Mouse (Mus musculus) MEL (cell line): Measurements from ENCODE around the gene Rnf185. TPM values are rescaled to one million over a fixed set of nuclear protein-coding genes. Genes with fewer than 3 reads are reported as not detected.

Source experiments
- DNase-seq: peaks from one replicate; pipeline ENCODE4 v3.0.0; 2011; ENCODE audit warnings: low read depth, low spot score
- H3K27ac ChIP-seq: 2 replicates; pipeline ENCODE4 v1.5.1; 2012; ENCODE audit warnings: low read depth, mild to moderate bottlenecking, control low read depth, low read length, moderate library complexity; ENCODE audit not compliant: control insufficient read depth
- H3K27me3 ChIP-seq, 2 experiments: fragments of 150-350 bp in 1 of 2; sonication (generic) in 1 of 2; 2 replicates each; pipeline ENCODE4 v1.6.1; 2012; ENCODE audit warnings: low read length in 2 of 2, mild to moderate bottlenecking in 2 of 2, improper control_type of control experiment in 1 of 2, moderate library complexity in 1 of 2; ENCODE audit not compliant: insufficient read depth in 2 of 2, control insufficient read depth in 1 of 2
- H3K36me3 ChIP-seq, 2 experiments: 2 replicates each; pipeline ENCODE4 v1.6.1; 2012 to 2014; ENCODE audit warnings: low read length in 2 of 2, improper control_type of control experiment in 1 of 2, inconsistent platforms in 1 of 2, mild to moderate bottlenecking in 1 of 2; ENCODE audit not compliant: insufficient read depth in 2 of 2, control insufficient read depth in 1 of 2
- H3K4me1 ChIP-seq, 2 experiments: fragments of 150-350 bp in 1 of 2; sonication (generic) in 1 of 2; 2 replicates each; pipeline ENCODE4 v1.6.1; 2012; ENCODE audit warnings: low read length in 2 of 2, improper control_type of control experiment in 1 of 2, mild to moderate bottlenecking in 1 of 2; ENCODE audit not compliant: insufficient read depth in 2 of 2, control insufficient read depth in 1 of 2
- H3K4me3 ChIP-seq, 2 experiments: fragments of 150-350 bp in 1 of 2; sonication (generic) in 1 of 2; 2 replicates each; pipeline ENCODE4 v1.5.1; 2012; ENCODE audit warnings: low read depth in 2 of 2, low read length in 2 of 2, mild to moderate bottlenecking in 2 of 2, moderate library complexity in 2 of 2, control low read depth in 1 of 2, improper control_type of control experiment in 1 of 2; ENCODE audit not compliant: control insufficient read depth in 1 of 2, insufficient read depth in 1 of 2
- H3K79me2 ChIP-seq: 2 replicates; pipeline ENCODE4 v1.6.1; 2012; ENCODE audit warnings: mild to moderate bottlenecking, low read length, moderate library complexity; ENCODE audit not compliant: control insufficient read depth, poor library complexity, insufficient read depth
- H3K9ac ChIP-seq: 2 replicates; pipeline ENCODE4 v1.6.1; 2012; ENCODE audit warnings: low read depth, mild to moderate bottlenecking, control low read depth, low read length, moderate library complexity; ENCODE audit not compliant: control insufficient read depth, poor library complexity, severe bottlenecking
- H3K9me3 ChIP-seq: fragments of 150-350 bp; sonication (generic); replicated peaks from 2 replicates; pipeline ENCODE4 v1.6.1; 2012; ENCODE audit warnings: mild to moderate bottlenecking, low read length, improper control_type of control experiment, moderate library complexity; ENCODE audit not compliant: insufficient read depth
- BHLHE40 ChIP-seq: IDR thresholded peaks from 2 replicates; pipeline ENCODE4 v1.6.1; 2012; ENCODE audit warnings: low read depth, mild to moderate bottlenecking, inconsistent platforms, low read length, improper control_type of control experiment, borderline replicate concordance
- CHD1 ChIP-seq: IDR thresholded peaks from 2 replicates; pipeline ENCODE4 v1.6.1; 2012; ENCODE audit warnings: low read depth, mild to moderate bottlenecking, inconsistent platforms, low read length, improper control_type of control experiment
- CHD2 ChIP-seq: IDR thresholded peaks from 2 replicates; pipeline ENCODE4 v1.6.1; 2011; ENCODE audit warnings: low read length, improper control_type of control experiment
- CTCF ChIP-seq, 3 experiments: IDR thresholded peaks in 2 of 3; conservative IDR thresholded peaks in 1 of 3; 2 replicates each; pipeline ENCODE4 v1.5.1; 2011 to 2012; ENCODE audit warnings: low read length in 3 of 3, low read depth in 2 of 3, mild to moderate bottlenecking in 2 of 3, improper control_type of control experiment in 1 of 3, inconsistent platforms in 1 of 3, mixed read lengths in 1 of 3, moderate library complexity in 1 of 3; ENCODE audit not compliant: control insufficient read depth in 1 of 3, insufficient read depth in 1 of 3, poor library complexity in 1 of 3, severe bottlenecking in 1 of 3
- ELF1 ChIP-seq: IDR thresholded peaks from 2 replicates; pipeline ENCODE4 v1.6.1; 2014; ENCODE audit warnings: low read depth, mild to moderate bottlenecking, inconsistent platforms, low read length, improper control_type of control experiment, moderate library complexity
- GATA1 ChIP-seq: IDR thresholded peaks from 2 replicates; pipeline ENCODE4 v1.6.1; 2011; ENCODE audit warnings: low read depth, low read length, improper control_type of control experiment
- JUND ChIP-seq: IDR thresholded peaks from 2 replicates; pipeline ENCODE4 v1.6.1; 2011; ENCODE audit warnings: low read depth, mild to moderate bottlenecking, improper control_type of control experiment, low read length
- MAFK ChIP-seq: IDR thresholded peaks from 2 replicates; pipeline ENCODE4 v1.6.1; 2011; ENCODE audit warnings: low read depth, mild to moderate bottlenecking, low read length, improper control_type of control experiment, borderline replicate concordance
- MEF2A ChIP-seq: IDR thresholded peaks from 2 replicates; pipeline ENCODE4 v1.6.1; 2014; ENCODE audit warnings: low read depth, mild to moderate bottlenecking, inconsistent platforms, low read length, improper control_type of control experiment; ENCODE audit not compliant: poor library complexity, insufficient replicate concordance, severe bottlenecking; ENCODE audit errors: extremely low read depth
- MXI1 ChIP-seq: IDR thresholded peaks from 2 replicates; pipeline ENCODE4 v1.6.1; 2011; ENCODE audit warnings: mild to moderate bottlenecking, low read depth, low read length, improper control_type of control experiment
- MYB ChIP-seq: IDR thresholded peaks from 2 replicates; pipeline ENCODE4 v1.6.1; 2011; ENCODE audit warnings: mild to moderate bottlenecking, low read depth, low read length, improper control_type of control experiment
- MYC ChIP-seq: IDR thresholded peaks from 2 replicates; pipeline ENCODE4 v1.6.1; 2011; ENCODE audit warnings: low read depth, mild to moderate bottlenecking, low read length, improper control_type of control experiment, moderate library complexity
- NELFE ChIP-seq: IDR thresholded peaks from 2 replicates; pipeline ENCODE4 v1.6.1; 2011; ENCODE audit warnings: low read depth, low read length, improper control_type of control experiment
- NRF1 ChIP-seq: IDR thresholded peaks from 2 replicates; pipeline ENCODE4 v1.6.1; 2014; ENCODE audit warnings: low read depth, mild to moderate bottlenecking, inconsistent platforms, low read length, improper control_type of control experiment, moderate library complexity; ENCODE audit not compliant: poor library complexity, insufficient read depth, severe bottlenecking
- POLR2AphosphoS2 ChIP-seq: IDR thresholded peaks from 2 replicates; pipeline ENCODE4 v1.6.1; 2011; ENCODE audit warnings: low read length, improper control_type of control experiment
- RAD21 ChIP-seq: IDR thresholded peaks from 2 replicates; pipeline ENCODE4 v1.6.1; 2011; ENCODE audit warnings: mild to moderate bottlenecking, low read depth, low read length, improper control_type of control experiment
- SMC3 ChIP-seq: IDR thresholded peaks from 2 replicates; pipeline ENCODE4 v1.6.1; 2011; ENCODE audit warnings: low read depth, low read length, improper control_type of control experiment
- TAL1 ChIP-seq: IDR thresholded peaks from 2 replicates; pipeline ENCODE4 v1.6.1; 2012; ENCODE audit warnings: mild to moderate bottlenecking, inconsistent platforms, low read length, moderate library complexity, mixed read lengths
- TCF12 ChIP-seq: IDR thresholded peaks from 2 replicates; pipeline ENCODE4 v1.6.1; 2014; ENCODE audit warnings: low read depth, mild to moderate bottlenecking, inconsistent platforms, low read length, improper control_type of control experiment, moderate library complexity
- USF1 ChIP-seq: IDR thresholded peaks from 2 replicates; pipeline ENCODE4 v1.6.1; 2014; ENCODE audit warnings: low read depth, mild to moderate bottlenecking, inconsistent platforms, low read length, improper control_type of control experiment, moderate library complexity
- USF2 ChIP-seq, 2 experiments: IDR thresholded peaks; 2 replicates each; pipeline ENCODE4 v1.6.1; 2011 to 2012; ENCODE audit warnings: improper control_type of control experiment in 2 of 2, low read length in 2 of 2, borderline replicate concordance in 1 of 2, inconsistent platforms in 1 of 2, low read depth in 1 of 2, mild to moderate bottlenecking in 1 of 2; ENCODE audit not compliant: insufficient read depth in 1 of 2
- ZNF384 ChIP-seq: IDR thresholded peaks from 2 replicates; pipeline ENCODE4 v1.6.1; 2012; ENCODE audit warnings: low read depth, mild to moderate bottlenecking, inconsistent platforms, low read length, improper control_type of control experiment
- polyA plus RNA-seq, 2 experiments: library from polyadenylated mRNA; stranded (reverse) in 1 of 2; unstranded in 1 of 2; fragments of >175 nt in 1 of 2; fragments of >200 nt in 1 of 2; gene quantifications; 2 replicates each; pipeline versions ENCODE4 v1.2.1 to v1.2.4; 2012; ENCODE audit warnings: low replicate concordance in 2 of 2, low read depth in 1 of 2; ENCODE audit not compliant: insufficient read length in 2 of 2, insufficient read depth in 1 of 2, missing spikeins in 1 of 2
- total RNA-seq: library from RNA; depleted of rRNA; stranded (reverse); fragments of 300-350 nt; gene quantifications from 2 replicates; pipeline ENCODE4 v1.2.3, GENCODE M21; 2012

Rnf185 gene
- total and polyA plus RNA-seq, 3 experiments = 9.9 to 13.8 TPM; not detected in 1

DNA sequence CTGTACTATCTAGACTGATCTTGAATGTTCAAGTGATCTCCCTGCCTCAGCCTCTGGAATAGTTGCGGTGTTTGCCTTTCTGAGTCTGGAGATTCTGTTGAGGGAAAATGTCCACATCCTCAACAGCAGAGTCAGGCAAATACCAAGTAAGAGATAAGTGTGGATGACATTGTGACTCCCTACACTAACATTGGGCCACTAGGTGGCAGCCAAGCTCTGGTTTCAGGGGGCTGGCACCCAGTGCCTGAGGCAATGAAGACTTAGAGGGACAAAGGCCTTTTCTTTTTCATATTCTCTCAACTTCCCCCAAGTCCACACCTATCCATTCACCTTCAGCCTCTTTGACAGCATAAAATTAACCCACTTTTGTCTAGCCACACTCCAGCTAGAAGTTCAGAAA is 20.3 kb upstream of the Rnf185 start (continued):
- TF ChIP-seq MAFK (no peak), ZNF384 (0 out of 2 replicates have a peak, but pooled peaks have one; percentile 16), CHD1 (no peak), NRF1 (no peak), GATA1 (peak; percentile 55), ELF1 (peak; percentile 44; the same call in 1 of the 2 replicates), MXI1 (peak; percentile 48; the same call in 1 of the 2 replicates), POLR2AphosphoS2 (no peak), NELFE (no peak), CHD2 (no peak), JUND (peak; percentile 74)

DNA sequence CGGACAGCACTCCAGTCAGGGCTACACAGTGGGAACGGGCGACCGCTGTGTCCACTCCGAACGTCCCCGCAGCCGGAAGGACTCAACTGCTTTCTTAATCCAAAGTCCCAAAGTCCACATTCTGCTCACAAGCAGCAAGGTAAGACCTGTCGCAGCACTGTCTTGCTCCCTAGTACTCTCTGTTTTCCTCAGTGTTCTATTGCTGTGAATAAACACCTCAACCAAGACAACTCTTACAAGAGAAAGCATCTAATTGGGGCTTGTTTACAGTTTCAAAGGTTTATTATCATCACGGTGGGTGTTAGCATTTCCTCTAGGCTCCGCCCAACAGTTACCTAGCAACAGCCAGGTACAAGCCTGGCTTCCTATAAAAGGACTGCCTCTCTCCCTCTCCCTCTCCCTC is 19.3 kb upstream of the Rnf185 start:
- Histone ChIP-seq H3K4me3 (no peak overlapping the region), H3K4me1 (no peaks in the 10 kb centered on the region), H3K79me2 (no peaks in the 10 kb centered on the region), H3K36me3 (no peaks in the 10 kb centered on the region), H3K27me3 (no peaks in the 10 kb centered on the region; a peak in 1 of 4 replicates), H3K9ac (no peak overlapping the region), H3K9me3 (no peaks in the 10 kb centered on the region), H3K27ac (no peak overlapping the region)
- DNase-seq = no peak
- TF ChIP-seq ELF1 (no peak), BHLHE40 (no peak), TAL1 (no peak), USF1 (no peak), CTCF (IDR thresholded peaks at IDR 0.05 in 2 of 3, conservative IDR thresholded peaks at IDR 0.05 in 1 of 3; ENCODE audit: control insufficient read depth in 1 of 3, insufficient read depth in 1 of 3, low read depth in 2 of 3, low read length in 3 of 3, poor library complexity in 1 of 3, severe bottlenecking in 1 of 3) (no peak), JUND (no peak), GATA1 (no peak), USF2 (IDR thresholded peaks at IDR 0.05; ENCODE audit: borderline replicate concordance in 1 of 2, insufficient read depth in 1 of 2, low read depth in 1 of 2, low read length in 2 of 2) (no peak), MYC (no peak), MEF2A (no peak), MYB (no peak), RAD21 (no peak), TCF12 (no peak), SMC3 (no peak), CHD1 (no peak)
